Mouse (Mus musculus) thymus, adult 2 months (tissue): Measurements from ENCODE around the gene Iffo2. TPM values are rescaled to one million over a fixed set of nuclear protein-coding genes. Genes with fewer than 3 reads are reported as not detected.

Experiments used
- DNase-seq: peaks from one replicate; pipeline ENCODE4 v3.0.0; 2021
- H3K27ac ChIP-seq: fragments of 200-500 bp; 2 replicates; pipeline ENCODE4 v1.5.1; 2012; ENCODE audit warnings: low read length, control low read depth; ENCODE audit not compliant: control insufficient read depth, insufficient read depth
- H3K27me3 ChIP-seq: fragments of 200-500 bp; 2 replicates; pipeline ENCODE4 v1.6.1; 2012; ENCODE audit warnings: mild to moderate bottlenecking, low read length, moderate library complexity, mixed read lengths; ENCODE audit not compliant: control insufficient read depth, insufficient read depth
- H3K36me3 ChIP-seq: fragments of 200-500 bp; 2 replicates; pipeline ENCODE4 v1.6.1; 2012; ENCODE audit warnings: mild to moderate bottlenecking, low read length, moderate library complexity; ENCODE audit not compliant: control insufficient read depth, insufficient read depth
- H3K4me1 ChIP-seq: fragments of 200-500 bp; replicated peaks from 2 replicates; pipeline ENCODE4 v1.6.1; 2012; ENCODE audit warnings: low read length; ENCODE audit not compliant: control insufficient read depth, insufficient read depth
- H3K4me3 ChIP-seq: fragments of 200-500 bp; 2 replicates; pipeline ENCODE4 v1.5.1; 2012; ENCODE audit warnings: mild to moderate bottlenecking, low read length, control low read depth, moderate library complexity; ENCODE audit not compliant: control insufficient read depth, insufficient read depth
- CTCF ChIP-seq: fragments of 200-500 bp; IDR thresholded peaks from 2 replicates; pipeline ENCODE4 v1.5.1; 2012; ENCODE audit warnings: mild to moderate bottlenecking, control low read depth, low read length, moderate library complexity, borderline replicate concordance; ENCODE audit not compliant: control insufficient read depth, poor library complexity, insufficient read depth; ENCODE audit errors: extremely low read depth
- POLR2A ChIP-seq: fragments of 200-500 bp; IDR thresholded peaks from 2 replicates; pipeline ENCODE4 v1.6.1; 2012; ENCODE audit warnings: mild to moderate bottlenecking, low read length, control low read depth, moderate library complexity; ENCODE audit not compliant: control insufficient read depth, poor library complexity, insufficient read depth; ENCODE audit errors: extremely low read depth
- WGBS: fragments of 180-500 bp; shearing (Covaris S2); methylation state at CpG from one replicate; pipeline ENCODE4 v1.1.7; 2018; 5-methylcytosine and 5-hydroxymethylcytosine counted together
- polyA plus RNA-seq: library from polyadenylated mRNA; depleted of rRNA; stranded (reverse); fragments of >200 nt; gene quantifications from 2 replicates; pipeline ENCODE4 v1.2.3, GENCODE M21; 2012

The Iffo2 gene
- polyA plus RNA-seq, 1 experiment, result 5.4 TPM

DNA sequence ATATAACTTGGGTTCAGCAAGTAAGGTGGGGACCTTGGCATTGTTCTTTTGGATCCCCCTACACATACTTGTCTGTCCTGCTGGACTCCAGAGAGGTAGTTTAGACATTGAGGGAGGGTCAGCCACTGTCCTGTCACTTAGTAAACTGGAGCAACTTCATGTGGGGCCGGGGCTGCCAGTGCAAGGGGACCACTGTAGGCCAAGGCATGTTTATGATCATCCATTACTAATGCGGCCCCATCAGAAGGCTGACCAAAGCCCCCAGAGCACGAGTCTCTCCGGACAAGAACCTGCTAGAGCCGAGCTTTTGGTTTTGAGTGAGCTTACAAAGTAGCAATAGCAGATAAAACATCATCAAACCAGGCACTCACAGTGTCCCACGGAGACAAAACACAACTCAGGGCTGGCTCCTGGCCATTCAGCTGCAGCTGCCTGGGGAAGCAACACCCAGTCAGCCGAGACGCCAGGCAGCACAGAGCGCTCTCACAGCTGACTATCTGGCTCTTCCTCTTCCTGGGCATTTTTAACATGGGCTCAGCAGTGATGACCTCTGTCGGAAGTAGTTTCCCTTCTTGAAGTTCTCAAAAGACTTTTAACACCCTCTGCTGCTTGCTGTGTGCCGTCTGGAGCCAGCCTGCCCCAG lies 39.8 kb upstream of the Iffo2 start:
- 87% methylated on average over 11 of the region's 11 CpGs for WGBS
- Histone ChIP-seq H3K4me3 (no peak overlapping the region), H3K27ac (no peak overlapping the region), H3K36me3 (peaks cover 12% of the 10 kb centered on the region), H3K4me1 (no peaks in the 10 kb centered on the region), H3K27me3 (no peaks in the 10 kb centered on the region)
- no peak for DNase-seq
- TF ChIP-seq CTCF, result no peak
- TF ChIP-seq POLR2A, result no peak

DNA sequence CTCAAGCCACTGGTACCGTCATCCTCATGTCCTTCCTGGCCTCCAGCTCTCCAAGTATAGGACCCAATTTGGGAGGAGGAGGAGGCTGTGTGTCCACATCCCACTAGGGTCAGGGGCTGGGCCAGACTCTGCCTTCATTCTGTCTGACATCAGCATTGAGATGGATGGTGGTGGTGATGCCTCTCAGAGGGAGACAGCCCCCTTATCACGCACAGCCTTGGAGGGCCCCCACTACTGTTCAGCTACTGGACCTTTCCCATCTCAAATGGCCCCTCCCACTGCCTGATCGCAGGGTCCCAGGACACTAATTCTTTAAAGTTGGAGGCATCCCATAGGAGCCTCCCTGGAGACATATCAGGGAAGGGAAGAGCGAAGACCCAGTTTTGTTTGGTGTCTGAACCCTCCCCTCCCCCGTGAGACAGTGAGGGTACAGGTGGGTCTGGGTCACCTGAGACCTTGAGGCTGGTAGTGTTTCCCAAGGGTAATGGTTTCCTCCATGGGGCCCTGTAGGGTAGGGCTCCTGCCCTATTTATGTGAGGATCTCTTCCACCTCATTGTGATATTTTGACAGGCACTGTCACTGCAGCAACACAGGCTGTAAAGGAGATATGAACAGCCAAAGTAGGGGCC lies 38.7 kb upstream of the Iffo2 start:
- TF ChIP-seq CTCF (no peak), POLR2A (no peak)
- no peak for DNase-seq
- Histone ChIP-seq H3K4me1 (no peaks in the 10 kb centered on the region), H3K27ac (no peak overlapping the region), H3K36me3 (peaks cover 12% of the 10 kb centered on the region), H3K27me3 (no peaks in the 10 kb centered on the region), H3K4me3 (no peak overlapping the region)
- 98% methylated on average over 5 of the region's 5 CpGs for WGBS

DNA sequence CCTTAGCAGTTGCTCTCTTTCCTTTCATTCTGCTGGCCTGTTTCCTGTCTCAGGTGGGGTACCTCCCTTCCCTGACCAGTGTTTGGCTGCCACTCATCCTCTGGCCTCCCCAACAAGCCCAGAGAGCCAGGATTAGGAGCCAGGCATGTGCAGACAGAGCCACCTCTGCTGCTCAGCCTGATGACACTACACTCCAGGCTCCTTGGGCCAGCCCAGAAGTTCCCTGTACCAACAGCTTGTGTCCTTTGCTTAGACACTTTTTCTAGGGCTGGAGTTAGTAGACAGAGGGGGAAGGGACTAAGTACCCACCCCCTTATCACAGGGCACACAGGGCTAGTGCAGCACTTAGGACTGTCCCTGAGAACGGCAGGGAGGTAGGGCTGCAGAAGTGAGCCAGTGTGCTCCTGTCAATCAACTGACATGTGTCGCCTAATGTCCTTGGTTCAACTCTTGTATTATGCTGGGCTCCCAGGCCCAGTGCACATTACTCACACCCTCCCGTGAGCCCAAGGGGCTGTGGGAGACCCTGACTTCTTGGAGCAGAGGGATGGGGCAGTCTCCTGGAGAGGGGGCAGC lies 38.0 kb upstream of the Iffo2 start:
- no peaks in the 10 kb centered on the region for H3K27me3 ChIP-seq
- H3K4me1 ChIP-seq, result no peaks in the 10 kb centered on the region
- H3K27ac ChIP-seq, result no peak overlapping the region
- DNase-seq, result no peak
- peaks cover 8% of the 10 kb centered on the region for H3K36me3 ChIP-seq
- H3K4me3 ChIP-seq, result no peak overlapping the region
- TF ChIP-seq CTCF, result no peak
- no peak for TF ChIP-seq POLR2A
- 82% methylated on average over 3 of the region's 3 CpGs for WGBS

GRCm38 (mm10) chr4:139493227-139494025 lies 36.9 kb upstream of the Iffo2 start:
- Histone ChIP-seq H3K27ac (no peak overlapping the region), H3K27me3 (no peaks in the 10 kb centered on the region), H3K4me3 (no peak overlapping the region), H3K36me3 (peaks cover 8% of the 10 kb centered on the region), H3K4me1 (no peaks in the 10 kb centered on the region)
- 44% methylated on average over 9 of the region's 9 CpGs for WGBS
- TF ChIP-seq POLR2A, result no peak
- no peak for TF ChIP-seq CTCF
- no peak for DNase-seq

DNA sequence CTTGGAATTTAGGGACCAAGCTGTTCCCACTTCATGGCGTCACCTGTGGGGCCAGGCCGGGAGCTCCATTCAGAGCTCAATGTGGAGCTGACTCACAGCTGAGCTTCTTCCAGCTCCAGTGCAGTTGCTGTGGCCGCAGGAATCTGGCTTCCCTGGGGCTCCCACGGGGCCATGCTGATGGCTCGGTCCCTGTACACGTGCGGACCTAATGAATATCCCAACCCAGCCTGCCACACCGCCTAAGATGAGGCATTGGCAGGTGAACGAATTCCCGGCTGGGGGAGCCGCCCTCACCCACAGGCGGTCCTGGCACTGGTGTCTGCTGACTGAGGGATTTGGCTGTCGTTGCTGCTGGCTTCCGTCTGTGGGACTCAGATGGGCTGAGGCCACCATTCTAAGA lies 29.5 kb upstream of the Iffo2 start:
- no peak for TF ChIP-seq CTCF
- no peak for TF ChIP-seq POLR2A
- WGBS, result 91% methylated on average over 14 of the region's 14 CpGs
- Histone ChIP-seq H3K4me1 (no peaks in the 10 kb centered on the region), H3K36me3 (no peaks in the 10 kb centered on the region), H3K27me3 (no peaks in the 10 kb centered on the region), H3K27ac (no peak overlapping the region), H3K4me3 (no peak overlapping the region)
- no peak for DNase-seq

DNA sequence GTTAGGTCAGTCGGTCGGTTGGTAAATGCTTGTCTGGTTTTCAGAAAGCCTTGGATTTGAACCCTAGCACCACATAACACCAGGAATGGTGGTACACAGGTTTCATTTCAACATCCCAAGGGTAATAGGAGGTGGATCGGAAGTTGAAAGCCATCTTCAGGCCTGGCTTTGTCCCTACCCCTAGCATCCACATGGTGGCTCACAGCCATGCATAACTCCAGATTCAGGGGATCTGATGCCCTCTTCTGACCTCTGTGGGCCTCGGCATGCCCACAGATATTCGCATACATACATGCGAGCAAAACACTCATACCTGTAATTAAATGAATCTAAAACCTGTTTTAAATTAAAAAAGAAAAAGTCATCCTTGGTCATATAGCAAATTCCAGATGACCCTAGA lies 28.6 kb upstream of the Iffo2 start:
- Histone ChIP-seq H3K4me3 (no peak overlapping the region), H3K27me3 (no peaks in the 10 kb centered on the region), H3K36me3 (no peaks in the 10 kb centered on the region), H3K4me1 (no peaks in the 10 kb centered on the region), H3K27ac (no peak overlapping the region)
- no peak for DNase-seq
- WGBS, result 78% methylated on average over 6 of the region's 6 CpGs
- no peak for TF ChIP-seq POLR2A
- TF ChIP-seq CTCF, result no peak
